Mouse (Mus musculus) spleen, embryonic (tissue): ENCODE measurements around the gene Olfr112.
"Not testable (repeated sequence)": the region's sequence is repeated elsewhere in the genome, so short reads cannot be mapped to it uniquely, and the experiment has no call there.

ENCODE experiments used
- CTCF ChIA-PET: fragments of 350-600 bp; sonication (Branson Sonifier 250); formaldehyde crosslinking; loops from one replicate; lab custom pipeline; 2022; lab: Charles Lee

The Olfr112 gene

DNA sequence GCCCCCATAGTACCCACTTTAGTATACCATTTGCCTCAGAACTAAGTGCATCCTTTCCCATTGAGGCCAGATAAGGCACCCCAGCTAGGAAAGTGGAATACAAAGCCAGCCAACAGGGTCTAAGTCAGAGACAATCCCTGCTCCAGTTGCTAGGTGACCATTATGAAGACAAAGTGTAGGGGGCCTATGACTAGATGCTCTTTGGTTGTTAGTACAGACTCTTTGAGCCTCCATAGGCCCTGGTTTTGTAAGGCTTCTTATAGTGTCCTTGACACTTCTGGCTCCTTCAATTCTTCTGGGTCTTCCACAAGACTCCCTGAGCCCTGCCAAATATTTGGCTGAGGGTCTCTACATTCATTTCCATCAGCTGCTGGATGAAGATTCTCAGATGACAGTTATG lies at the start of gene Olfr112:
TSS of gene Olfr112 (minus strand) at position 101 of the 400 bp plus-strand sequence.
- CTCF ChIA-PET: no interaction called here

DNA sequence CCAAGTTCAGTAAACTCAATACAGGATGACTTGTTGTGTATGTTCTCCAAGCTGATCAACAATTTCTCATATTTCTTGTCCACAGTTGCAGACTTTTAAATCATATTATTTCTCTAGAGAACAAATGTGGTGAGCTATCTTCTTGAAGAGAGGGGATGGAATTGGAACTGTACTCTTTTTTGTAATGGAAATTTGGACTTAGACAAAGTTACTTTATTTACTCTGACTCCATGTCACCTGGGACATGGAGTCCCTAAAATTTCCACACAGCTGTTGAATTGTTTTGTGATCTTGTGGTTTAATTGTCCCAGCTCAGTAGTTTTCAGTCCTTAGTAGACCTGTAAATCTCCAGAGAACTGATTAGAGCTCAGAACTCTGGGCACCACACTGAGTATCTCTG lies 23.4 kb upstream of the Olfr112 start, which contains the start of gene Olfr114:
TSS of gene Olfr114 (minus strand) at position 101 of the 400 bp plus-strand sequence.
- CTCF ChIA-PET: no interaction called here

DNA sequence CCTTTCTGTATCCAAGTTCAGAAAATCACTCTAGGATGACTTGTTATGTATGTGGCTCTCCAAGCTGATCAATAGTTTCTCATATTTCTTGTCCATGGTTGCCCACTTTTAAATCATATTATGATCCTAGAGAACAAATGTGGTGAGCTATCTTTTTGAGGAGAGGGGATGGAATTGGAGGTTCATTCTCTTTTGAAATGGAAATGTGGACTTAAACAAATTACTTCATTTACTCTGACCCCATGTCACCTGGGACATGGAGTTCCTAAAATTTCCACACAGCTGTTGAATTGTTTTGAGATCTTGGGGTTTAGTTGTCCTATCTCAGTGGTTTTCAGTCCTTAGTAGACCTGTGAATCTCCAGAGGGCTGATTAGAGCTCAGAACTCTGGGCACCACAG lies 8.3 kb upstream of the Olfr112 start, which contains the start of gene Olfr113:
TSS of gene Olfr113 (minus strand) at position 101 of the 400 bp plus-strand sequence.
- CTCF ChIA-PET: no interaction called here

DNA sequence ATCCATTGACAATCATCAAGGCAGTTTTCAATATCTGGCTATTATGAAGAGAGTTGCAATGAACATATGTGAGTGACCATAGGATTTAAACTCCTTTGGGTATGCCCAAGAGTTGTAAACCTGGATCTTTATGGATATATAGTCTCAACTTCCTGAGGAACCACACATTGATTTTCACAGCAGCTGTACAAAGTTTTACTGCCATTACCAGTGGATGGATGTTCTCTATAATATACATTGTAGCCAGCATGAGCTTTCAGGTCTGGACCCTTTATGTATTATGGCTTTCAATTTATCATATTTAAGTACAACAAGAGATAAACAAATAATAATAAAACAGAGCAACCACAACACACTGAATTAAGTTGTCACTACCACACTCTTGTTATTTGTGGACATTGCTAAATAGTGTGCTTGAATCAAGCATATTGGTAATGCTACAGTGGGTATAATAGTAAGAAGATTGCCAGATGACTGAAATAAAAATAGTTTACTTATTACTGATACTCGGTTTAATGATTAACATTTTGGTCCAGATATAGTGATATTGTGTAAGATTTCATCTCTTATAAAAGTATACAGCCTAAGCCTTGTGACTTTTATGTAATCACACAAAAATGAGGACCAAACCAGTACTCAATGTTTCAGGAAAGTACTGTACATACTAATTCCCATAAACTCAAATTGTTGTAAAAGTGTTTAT lies 10.2 kb downstream of the Olfr112 start:
- CTCF ChIA-PET: no interaction called here

DNA sequence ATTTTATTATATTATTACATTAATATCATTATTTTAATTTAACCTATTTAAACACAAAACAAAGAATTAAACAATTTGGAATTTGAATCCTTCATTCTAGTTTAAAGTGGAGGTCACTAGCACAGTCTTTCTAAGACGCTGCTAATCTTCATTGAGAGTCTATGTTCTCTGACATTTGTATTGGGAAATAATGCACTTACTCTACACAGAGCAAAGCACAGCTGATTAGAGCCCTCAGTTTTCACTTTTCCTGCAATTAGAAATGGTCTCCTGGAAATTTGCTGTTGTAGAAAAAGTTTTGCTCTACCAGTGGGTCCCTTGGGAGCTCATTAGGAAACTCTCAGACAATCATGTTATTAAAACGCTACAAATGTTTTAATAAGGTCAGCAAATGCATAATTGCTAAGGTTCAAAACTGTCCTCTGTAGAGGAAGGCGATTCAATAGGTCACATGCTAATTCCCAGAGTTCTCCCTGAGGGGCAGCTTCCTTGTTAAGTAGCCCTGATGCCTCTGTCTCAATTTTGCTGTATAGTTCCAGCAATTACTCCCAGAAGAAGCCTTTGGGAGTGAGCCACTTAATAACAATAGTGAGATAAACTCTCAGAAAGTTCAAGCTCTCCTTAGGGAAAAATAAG lies 25.3 kb downstream of the Olfr112 start:
- CTCF ChIA-PET: no interaction called here

DNA sequence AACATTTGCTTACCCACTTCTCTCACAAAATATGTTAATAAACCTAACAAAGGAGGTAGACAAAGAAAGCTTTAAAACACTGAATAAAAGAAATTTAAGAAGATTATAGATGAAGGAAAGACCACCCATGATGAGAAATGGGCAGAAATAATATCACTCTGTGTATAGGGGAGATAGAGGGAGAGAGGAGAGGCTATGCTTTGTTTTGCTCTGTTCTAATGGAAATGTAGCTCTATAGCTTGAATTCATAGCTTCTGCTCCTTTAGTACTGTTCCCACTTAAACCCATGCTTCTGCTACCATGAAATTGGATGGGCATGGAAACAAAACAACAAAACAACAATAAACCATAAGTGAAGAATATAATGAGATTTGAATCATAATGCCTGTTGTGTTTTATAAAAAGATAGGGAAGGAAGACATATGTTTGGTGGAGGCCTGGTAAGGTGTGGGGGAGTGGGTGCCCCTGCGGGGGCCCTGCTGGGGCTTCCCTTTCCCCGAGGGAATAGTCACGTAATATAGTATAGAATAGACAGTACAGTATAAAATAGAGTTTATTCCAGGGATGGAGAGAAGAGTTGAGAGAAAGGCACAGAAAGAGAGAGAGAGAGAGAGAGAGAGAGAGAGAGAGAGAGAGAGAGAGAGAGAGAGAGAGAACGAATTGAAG lies 27.7 kb downstream of the Olfr112 start:
- CTCF ChIA-PET: no interaction called here

DNA sequence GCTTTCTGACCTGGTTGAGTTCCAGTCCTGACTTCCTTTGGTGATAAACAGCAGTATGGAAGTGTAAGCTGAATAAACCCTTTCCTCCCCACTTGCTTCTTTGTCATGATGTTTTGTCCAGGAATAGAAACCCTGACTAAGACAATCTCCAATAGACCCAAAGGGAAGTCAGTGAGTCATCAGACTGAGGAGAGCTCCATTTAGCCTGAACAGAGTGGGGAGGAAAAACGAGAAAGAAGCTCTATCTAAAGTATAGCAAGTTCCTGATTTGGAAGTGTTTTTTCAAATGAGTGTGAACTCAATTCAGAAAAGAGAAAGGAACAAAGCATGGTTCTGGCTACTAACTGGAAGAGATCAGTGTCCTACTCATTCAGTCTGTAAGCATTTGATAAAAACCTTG lies 30.8 kb downstream of the Olfr112 start:
- CTCF ChIA-PET: not testable (repeated sequence)

DNA sequence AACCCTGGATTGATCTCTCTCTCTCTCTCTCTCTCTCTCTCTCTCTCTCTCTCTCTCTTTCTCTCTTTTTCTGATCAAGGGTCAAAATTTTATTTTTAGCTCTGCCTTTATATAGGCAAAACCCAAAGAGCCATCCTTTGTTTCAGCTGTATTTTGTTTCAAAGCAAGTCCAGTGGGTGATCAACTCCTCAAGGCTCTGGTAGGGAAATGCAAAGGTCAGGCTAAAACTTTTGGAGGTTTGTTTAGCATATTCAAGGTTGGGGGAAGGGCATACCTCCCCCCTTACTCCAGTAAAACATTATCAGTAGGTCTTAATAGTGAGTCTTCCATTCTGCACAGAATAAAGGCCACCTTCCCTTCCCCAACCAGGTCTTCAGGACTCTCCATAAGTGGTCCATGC lies 34.1 kb downstream of the Olfr112 start:
- CTCF ChIA-PET: no interaction called here

DNA sequence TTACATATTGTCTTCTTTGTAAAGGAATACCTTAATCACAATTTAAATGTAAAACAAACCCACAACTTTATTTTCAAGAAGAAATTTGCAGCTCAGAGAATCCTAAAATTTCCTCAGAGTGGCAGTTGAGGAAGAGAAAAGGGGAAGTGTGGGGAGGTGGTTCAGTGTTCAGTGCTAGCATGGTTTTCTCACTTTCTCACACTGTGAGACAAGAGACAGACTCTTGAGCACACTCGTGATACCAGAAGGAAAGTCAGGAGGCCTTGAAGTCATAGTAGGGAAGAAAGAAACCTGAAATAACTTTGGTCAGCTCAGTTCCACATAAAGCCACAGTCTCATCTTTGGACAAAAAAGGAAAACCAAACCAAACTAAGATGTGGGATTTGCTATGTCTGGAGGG lies 43.8 kb downstream of the Olfr112 start:
- CTCF ChIA-PET: not testable (repeated sequence)

DNA sequence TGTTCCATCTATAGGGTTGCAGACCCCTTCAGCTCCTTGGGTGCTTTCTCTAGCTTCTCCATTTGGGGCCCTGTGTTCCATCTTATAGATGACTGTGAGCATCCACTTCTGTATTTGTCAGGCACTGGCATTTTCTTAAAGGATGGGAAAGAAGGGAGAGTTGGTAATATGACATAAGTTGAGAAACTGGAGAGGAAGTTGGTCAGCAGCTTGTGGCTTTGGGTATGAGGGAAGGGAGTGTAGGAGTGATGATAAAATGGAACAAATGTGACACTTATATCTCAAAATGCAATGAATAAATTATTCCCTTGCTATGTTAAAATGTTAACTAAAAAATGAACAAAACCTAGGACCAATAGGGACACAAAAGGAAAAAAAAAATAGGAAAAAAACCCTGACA lies 44.6 kb downstream of the Olfr112 start:
- CTCF ChIA-PET: not testable (repeated sequence)
